Mouse (Mus musculus): ENCODE data around the gene Praf2. TPM values are rescaled to one million over a fixed set of nuclear protein-coding genes. Genes with fewer than 3 reads are reported as not detected.

Gene Praf2
- polyA plus RNA-seq, 1 experiment from 2014 or later, result 2.1 TPM

- WGBS (ENCODE audit: insufficient replicate concordance), result 44% methylated on average over 2 of the region's 2 CpGs
- H3K27ac ChIP-seq (ENCODE audit: low read depth), result no peak overlapping the region
- peak; percentile 25 for DNase-seq
- TF ChIP-seq CTCF (IDR thresholded peaks at IDR 0.05; ENCODE audit: low read depth), result peak; percentile 56
- TF ChIP-seq EP300 (IDR thresholded peaks at IDR 0.05; ENCODE audit: low read depth), result no peak
- ATAC-seq, result no peak
- no peak overlapping the region for H3K9ac ChIP-seq (replicated peaks)
- no peak overlapping the region for H3K4me3 ChIP-seq (ENCODE audit: low read depth, low read length)
- H3K9me3 ChIP-seq (ENCODE audit: low read length), result no peaks in the 10 kb centered on the region
- H3K36me3 ChIP-seq (replicated peaks; ENCODE audit: insufficient read depth, low read length), result peaks cover 16% of the 10 kb centered on the region
- H3K27me3 ChIP-seq (ENCODE audit: insufficient read depth, low read length), result no peaks in the 10 kb centered on the region
- H3K4me1 ChIP-seq (ENCODE audit: insufficient read depth), result peaks cover 3% of the 10 kb centered on the region; the same call in 1 of the 2 replicates
- H3K4me2 ChIP-seq (ENCODE audit: low read depth, low read length), result no peak overlapping the region
Measured at GRCm38 (mm10) chrX:7772766-7773165, 44.5 kb downstream of the Praf2 start.

- H3K4me3 ChIP-seq (ENCODE audit: low read depth, low read length), result no peak overlapping the region
- no peak overlapping the region for H3K27ac ChIP-seq (ENCODE audit: low read depth)
- H3K27me3 ChIP-seq (ENCODE audit: insufficient read depth, low read length), result no peaks in the 10 kb centered on the region
- no peak for ATAC-seq
- H3K36me3 ChIP-seq (replicated peaks; ENCODE audit: insufficient read depth, low read length), result peaks cover 7% of the 10 kb centered on the region
- H3K9me3 ChIP-seq (ENCODE audit: low read length), result no peaks in the 10 kb centered on the region
- no peak for DNase-seq
- TF ChIP-seq CTCF (IDR thresholded peaks at IDR 0.05; ENCODE audit: low read depth) (no peak), EP300 (IDR thresholded peaks at IDR 0.05; ENCODE audit: low read depth) (no peak)
- no peak overlapping the region for H3K4me2 ChIP-seq (ENCODE audit: low read depth, low read length)
- peaks cover 3% of the 10 kb centered on the region; the same call in 1 of the 2 replicates for H3K4me1 ChIP-seq (ENCODE audit: insufficient read depth)
- H3K9ac ChIP-seq (replicated peaks), result no peak overlapping the region
- 74% methylated on average over 9 of the region's 9 CpGs for WGBS (ENCODE audit: insufficient replicate concordance)
Measured at GRCm38 (mm10) chrX:7775501-7776205, 47.4 kb downstream of the Praf2 start.

- Histone ChIP-seq H3K27ac (ENCODE audit: low read depth) (peak overlapping the region; percentile 49; the same call in 1 of the 2 replicates), H3K27me3 (ENCODE audit: insufficient read depth, low read length) (no peaks in the 10 kb centered on the region), H3K9ac (replicated peaks) (no peak overlapping the region), H3K9me3 (ENCODE audit: low read length) (no peaks in the 10 kb centered on the region), H3K4me3 (ENCODE audit: low read depth, low read length) (no peak overlapping the region), H3K4me2 (ENCODE audit: low read depth, low read length) (no peak overlapping the region), H3K36me3 (replicated peaks; ENCODE audit: insufficient read depth, low read length) (peaks cover 7% of the 10 kb centered on the region), H3K4me1 (ENCODE audit: insufficient read depth) (peaks cover 3% of the 10 kb centered on the region; the same call in 1 of the 2 replicates)
- WGBS (ENCODE audit: insufficient replicate concordance), result 42% methylated on average over 8 of the region's 8 CpGs
- ATAC-seq (peak; percentile 60), DNase-seq (peak; percentile 63)
- no peak for TF ChIP-seq EP300 (IDR thresholded peaks at IDR 0.05; ENCODE audit: low read depth)
- peak; percentile 81 for TF ChIP-seq CTCF (IDR thresholded peaks at IDR 0.05; ENCODE audit: low read depth)
Measured at GRCm38 (mm10) chrX:7776329-7777082, 48.3 kb downstream of the Praf2 start.

- peak overlapping the region; percentile 21; the same call in 1 of the 2 replicates for H3K9ac ChIP-seq (replicated peaks)
Measured at GRCm38 (mm10) chrX:7778450-7779244, 50.4 kb downstream of the Praf2 start.

GRCm38 (mm10) chrX:7779294-7779693 lies 51.1 kb downstream of the Praf2 start:
- 23% methylated on average over 3 of the region's 3 CpGs for WGBS (ENCODE audit: insufficient replicate concordance)
- Histone ChIP-seq H3K4me2 (ENCODE audit: low read depth, low read length) (peak overlapping the region; percentile 13; the same call in 1 of the 2 replicates), H3K9ac (replicated peaks) (no peak overlapping the region), H3K4me3 (ENCODE audit: low read depth, low read length) (no peak overlapping the region), H3K36me3 (replicated peaks; ENCODE audit: insufficient read depth, low read length) (no peaks in the 10 kb centered on the region), H3K9me3 (ENCODE audit: low read length) (no peaks in the 10 kb centered on the region), H3K27ac (ENCODE audit: low read depth) (peak overlapping the region; percentile 82), H3K27me3 (ENCODE audit: insufficient read depth, low read length) (no peaks in the 10 kb centered on the region), H3K4me1 (ENCODE audit: insufficient read depth) (peaks cover 3% of the 10 kb centered on the region; the same call in 1 of the 2 replicates)
- DNase-seq, result no peak
- ATAC-seq, result peak; percentile 52
- TF ChIP-seq EP300 (IDR thresholded peaks at IDR 0.05; ENCODE audit: low read depth) (no peak), CTCF (IDR thresholded peaks at IDR 0.05; ENCODE audit: low read depth) (no peak)

More at GRCm38 (mm10) chrX:7778450-7779244, 50.4 kb downstream of the Praf2 start:
- H3K4me2 ChIP-seq (ENCODE audit: low read depth, low read length), result peak overlapping the region; percentile 13; the same call in 1 of the 2 replicates
- H3K36me3 ChIP-seq (replicated peaks; ENCODE audit: insufficient read depth, low read length), result peaks cover 4% of the 10 kb centered on the region
- 49% methylated on average over 7 of the region's 7 CpGs for WGBS (ENCODE audit: insufficient replicate concordance)
- no peak overlapping the region for H3K4me3 ChIP-seq (ENCODE audit: low read depth, low read length)
- H3K4me1 ChIP-seq (ENCODE audit: insufficient read depth), result peaks cover 3% of the 10 kb centered on the region; the same call in 1 of the 2 replicates
- peak overlapping the region; percentile 82 for H3K27ac ChIP-seq (ENCODE audit: low read depth)
- ATAC-seq (peak; percentile 90), DNase-seq (no peak)
- TF ChIP-seq EP300 (IDR thresholded peaks at IDR 0.05; ENCODE audit: low read depth), result peak; percentile 89
- no peak for TF ChIP-seq CTCF (IDR thresholded peaks at IDR 0.05; ENCODE audit: low read depth)
- H3K9me3 ChIP-seq (ENCODE audit: low read length), result no peaks in the 10 kb centered on the region
- no peaks in the 10 kb centered on the region for H3K27me3 ChIP-seq (ENCODE audit: insufficient read depth, low read length)

Other genes with a start within 250 kb of the Praf2 start
- not detected in 2 replicates for gene Foxp3, start 154.8 kb upstream of the Praf2 start, polyA plus RNA-seq (2015; fragmentation: Nextera tagmentation; extraction: Ambion mirVana)
- 0.26 and 0.35 TPM in 2 replicates for gene Ppp1r3f, start 154.2 kb upstream of the Praf2 start, polyA plus RNA-seq (2015; fragmentation: Nextera tagmentation; extraction: Ambion mirVana)
- gene Ccdc22, start 122.9 kb upstream of the Praf2 start, polyA plus RNA-seq (2015; fragmentation: Nextera tagmentation; extraction: Ambion mirVana), result 9.9 and 10.5 TPM in 2 replicates
- 0.05 and 0.07 TPM in 2 replicates for gene Cacna1f, start 121.4 kb upstream of the Praf2 start, polyA plus RNA-seq (2015; fragmentation: Nextera tagmentation; extraction: Ambion mirVana)
- gene Syp, start 90.0 kb upstream of the Praf2 start, polyA plus RNA-seq (2015; fragmentation: Nextera tagmentation; extraction: Ambion mirVana), result 0.04 TPM in 1 of 2 replicates, not detected in the other
- gene Prickle3, start 71.2 kb upstream of the Praf2 start, polyA plus RNA-seq (2015; fragmentation: Nextera tagmentation; extraction: Ambion mirVana), result 1.7 TPM in 2 replicates
- gene Plp2, start 57.0 kb upstream of the Praf2 start, polyA plus RNA-seq (2015; fragmentation: Nextera tagmentation; extraction: Ambion mirVana), result 25.7 TPM in 2 replicates
- 2.4 TPM in 2 replicates for gene Magix, start 47.2 kb upstream of the Praf2 start, polyA plus RNA-seq (2015; fragmentation: Nextera tagmentation; extraction: Ambion mirVana)
- 8.0 and 9.3 TPM in 2 replicates for gene Gpkow, start 31.3 kb upstream of the Praf2 start, polyA plus RNA-seq (2015; fragmentation: Nextera tagmentation; extraction: Ambion mirVana)
- 17.4 and 18.5 TPM in 2 replicates for gene Wdr45, start 14.1 kb upstream of the Praf2 start, polyA plus RNA-seq (2015; fragmentation: Nextera tagmentation; extraction: Ambion mirVana)
- not detected in 2 replicates for gene Gm45208, start 6.2 kb upstream of the Praf2 start, polyA plus RNA-seq (2015; fragmentation: Nextera tagmentation; extraction: Ambion mirVana)
- gene Ccdc120, start 22.5 kb downstream of the Praf2 start, polyA plus RNA-seq (2015; fragmentation: Nextera tagmentation; extraction: Ambion mirVana), result 2.0 and 3.4 TPM in 2 replicates
- 9.6 and 10.3 TPM in 2 replicates for gene Tfe3, start 34.1 kb downstream of the Praf2 start, polyA plus RNA-seq (2015; fragmentation: Nextera tagmentation; extraction: Ambion mirVana)
- gene Gripap1, start 61.3 kb downstream of the Praf2 start, polyA plus RNA-seq (2015; fragmentation: Nextera tagmentation; extraction: Ambion mirVana), result 15.4 and 16.4 TPM in 2 replicates
- gene Kcnd1, start 93.8 kb downstream of the Praf2 start, polyA plus RNA-seq (2015; fragmentation: Nextera tagmentation; extraction: Ambion mirVana), result 0.09 and 0.15 TPM in 2 replicates
- gene Otud5, start 112.9 kb downstream of the Praf2 start, polyA plus RNA-seq (2015; fragmentation: Nextera tagmentation; extraction: Ambion mirVana), result 22.2 and 25.0 TPM in 2 replicates
- gene Pim2, start 149.8 kb downstream of the Praf2 start, polyA plus RNA-seq (2015; fragmentation: Nextera tagmentation; extraction: Ambion mirVana), result 3.0 and 3.3 TPM in 2 replicates
- gene Slc35a2, start 155.6 kb downstream of the Praf2 start, polyA plus RNA-seq (2015; fragmentation: Nextera tagmentation; extraction: Ambion mirVana), result 7.1 and 9.0 TPM in 2 replicates
- 39.2 and 41.9 TPM in 2 replicates for gene Pqbp1, start 170.8 kb downstream of the Praf2 start, polyA plus RNA-seq (2015; fragmentation: Nextera tagmentation; extraction: Ambion mirVana)
- gene Timm17b, start 170.9 kb downstream of the Praf2 start, polyA plus RNA-seq (2015; fragmentation: Nextera tagmentation; extraction: Ambion mirVana), result 117 TPM in 2 replicates
- gene Gm10491, start 179.4 kb downstream of the Praf2 start, polyA plus RNA-seq (2015; fragmentation: Nextera tagmentation; extraction: Ambion mirVana), result not detected in 2 replicates
- not detected in 2 replicates for gene Gm10490, start 181.1 kb downstream of the Praf2 start, polyA plus RNA-seq (2015; fragmentation: Nextera tagmentation; extraction: Ambion mirVana)
- 0.06 TPM in 1 of 2 replicates, not detected in the other for gene Pcsk1n, start 191.4 kb downstream of the Praf2 start, polyA plus RNA-seq (2015; fragmentation: Nextera tagmentation; extraction: Ambion mirVana)
- gene Eras, start 200.2 kb downstream of the Praf2 start, polyA plus RNA-seq (2015; fragmentation: Nextera tagmentation; extraction: Ambion mirVana), result not detected in 2 replicates
- gene Hdac6, start 219.4 kb downstream of the Praf2 start, polyA plus RNA-seq (2015; fragmentation: Nextera tagmentation; extraction: Ambion mirVana), result 10.3 and 11.8 TPM in 2 replicates
- gene Gata1, start 249.6 kb downstream of the Praf2 start, polyA plus RNA-seq (2015; fragmentation: Nextera tagmentation; extraction: Ambion mirVana), result 39.8 and 43.2 TPM in 2 replicates

Data from liver, postnatal 0 days (tissue).